Mouse (Mus musculus) testis, adult 2 months (tissue): ENCODE measurements around the gene Habp2. TPM values are rescaled to one million over a fixed set of nuclear protein-coding genes. Genes with fewer than 3 reads are reported as not detected.

Experiments used
- H3K27ac ChIP-seq: fragments of 200-500 bp; 2 replicates; pipeline ENCODE4 v1.5.1; 2012; ENCODE audit warnings: low read depth, low read length; ENCODE audit not compliant: control insufficient read depth, insufficient read depth
- H3K27me3 ChIP-seq: fragments of 200-500 bp; 2 replicates; pipeline ENCODE4 v1.6.1; 2012; ENCODE audit warnings: mild to moderate bottlenecking, low read length, moderate library complexity; ENCODE audit not compliant: control insufficient read depth, insufficient read depth
- H3K36me3 ChIP-seq: fragments of 200-500 bp; 2 replicates; pipeline ENCODE4 v1.6.1; 2012; ENCODE audit warnings: mild to moderate bottlenecking, low read length; ENCODE audit not compliant: control insufficient read depth, insufficient read depth
- H3K4me1 ChIP-seq: fragments of 200-500 bp; 2 replicates; pipeline ENCODE4 v1.6.1; 2012; ENCODE audit warnings: low read length; ENCODE audit not compliant: control insufficient read depth, insufficient read depth
- H3K4me3 ChIP-seq: fragments of 200-500 bp; 2 replicates; pipeline ENCODE4 v1.5.1; 2012; ENCODE audit warnings: low read depth, mild to moderate bottlenecking, low read length, moderate library complexity, mixed read lengths; ENCODE audit not compliant: control insufficient read depth
- CTCF ChIP-seq: fragments of 200-500 bp; IDR thresholded peaks from 2 replicates; pipeline ENCODE4 v1.5.1; 2012; ENCODE audit warnings: low read depth, mild to moderate bottlenecking, inconsistent platforms, low read length, moderate library complexity; ENCODE audit not compliant: control insufficient read depth, insufficient read depth, insufficient replicate concordance
- POLR2A ChIP-seq: fragments of 200-500 bp; IDR thresholded peaks from 2 replicates; pipeline ENCODE4 v1.6.1; 2012; ENCODE audit warnings: low read depth, mild to moderate bottlenecking, inconsistent platforms, low read length, moderate library complexity; ENCODE audit not compliant: control insufficient read depth
- polyA plus RNA-seq: library from polyadenylated mRNA; depleted of rRNA; stranded (reverse); fragments of >200 nt; gene quantifications from 2 replicates; pipeline ENCODE4 v1.2.3, GENCODE M21; 2012

The Habp2 gene
- polyA plus RNA-seq, 1 experiment = not detected

DNA sequence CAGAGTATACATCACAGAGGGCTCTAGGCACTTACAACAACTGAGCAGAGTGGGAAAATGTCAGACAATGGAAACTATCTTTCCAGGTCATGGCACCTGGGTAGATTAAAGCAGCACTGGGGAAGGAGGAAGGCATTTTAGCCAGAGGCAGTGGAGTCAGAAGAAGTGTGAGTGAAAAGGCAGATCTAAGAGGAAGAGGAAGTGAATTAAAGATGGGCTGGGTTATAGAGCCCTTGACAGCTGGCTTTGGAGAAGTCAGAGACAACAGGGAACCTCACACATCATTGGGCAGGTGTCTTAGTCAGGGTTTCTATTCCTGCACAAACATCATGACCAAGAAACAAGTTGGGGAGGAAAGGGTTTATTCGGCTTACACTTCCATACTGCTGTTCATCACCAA lies 30.2 kb upstream of the Habp2 start:
- no peak for TF ChIP-seq CTCF
- TF ChIP-seq POLR2A = no peak
- H3K27me3 ChIP-seq = no peaks in the 10 kb centered on the region
- no peak overlapping the region for H3K27ac ChIP-seq
- H3K4me3 ChIP-seq = no peak overlapping the region
- H3K4me1 ChIP-seq = no peaks in the 10 kb centered on the region
- H3K36me3 ChIP-seq = no peaks in the 10 kb centered on the region

DNA sequence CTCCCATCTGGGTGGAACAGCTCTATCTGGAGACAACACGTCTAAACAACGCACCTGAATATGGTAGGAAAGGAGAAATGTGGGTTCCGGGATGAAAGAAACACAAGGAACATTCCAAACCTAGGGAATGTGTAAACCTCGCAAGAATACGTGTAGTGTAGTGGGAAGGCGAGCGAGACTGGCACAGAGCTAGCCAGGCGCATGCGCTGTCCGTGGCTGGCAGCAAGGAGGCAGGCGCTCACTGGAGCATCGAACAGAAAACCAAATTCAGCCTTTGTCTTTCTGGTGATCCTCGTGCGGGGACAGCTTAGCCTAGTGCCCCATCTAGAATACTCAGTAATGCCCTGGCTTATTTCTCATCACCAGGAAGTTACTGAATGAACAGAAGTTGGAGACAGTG lies 23.2 kb upstream of the Habp2 start:
- H3K36me3 ChIP-seq = no peaks in the 10 kb centered on the region
- no peak for TF ChIP-seq POLR2A
- no peak for TF ChIP-seq CTCF
- H3K4me3 ChIP-seq = peak overlapping the region; percentile 0; the same call in 1 of the 2 replicates
- no peaks in the 10 kb centered on the region for H3K27me3 ChIP-seq
- no peak overlapping the region for H3K27ac ChIP-seq
- peaks cover 9% of the 10 kb centered on the region for H3K4me1 ChIP-seq

DNA sequence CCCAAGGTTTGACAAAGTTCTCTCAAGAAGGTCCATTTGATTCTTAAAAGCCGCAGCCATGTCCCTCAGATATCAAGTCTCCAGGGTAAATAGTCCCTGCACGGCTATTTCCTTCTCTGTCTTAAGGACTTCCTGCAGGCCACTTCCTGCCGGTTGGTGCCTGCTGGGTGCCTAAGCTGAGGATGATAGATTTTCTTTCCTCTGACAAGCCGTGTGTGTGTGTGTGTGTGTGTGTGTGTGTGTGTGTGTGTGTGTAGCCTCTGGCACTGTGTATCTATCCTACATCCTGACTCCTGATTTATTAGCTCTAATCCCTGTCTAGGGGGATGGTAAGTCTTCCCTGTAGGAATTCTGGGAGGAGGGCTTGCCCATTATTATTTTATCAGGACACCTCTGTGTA lies 22.8 kb upstream of the Habp2 start:
- TF ChIP-seq CTCF (no peak), POLR2A (no peak)
- Histone ChIP-seq H3K36me3 (no peaks in the 10 kb centered on the region), H3K4me1 (peaks cover 9% of the 10 kb centered on the region), H3K27me3 (no peaks in the 10 kb centered on the region), H3K4me3 (no peak overlapping the region), H3K27ac (no peak overlapping the region)

DNA sequence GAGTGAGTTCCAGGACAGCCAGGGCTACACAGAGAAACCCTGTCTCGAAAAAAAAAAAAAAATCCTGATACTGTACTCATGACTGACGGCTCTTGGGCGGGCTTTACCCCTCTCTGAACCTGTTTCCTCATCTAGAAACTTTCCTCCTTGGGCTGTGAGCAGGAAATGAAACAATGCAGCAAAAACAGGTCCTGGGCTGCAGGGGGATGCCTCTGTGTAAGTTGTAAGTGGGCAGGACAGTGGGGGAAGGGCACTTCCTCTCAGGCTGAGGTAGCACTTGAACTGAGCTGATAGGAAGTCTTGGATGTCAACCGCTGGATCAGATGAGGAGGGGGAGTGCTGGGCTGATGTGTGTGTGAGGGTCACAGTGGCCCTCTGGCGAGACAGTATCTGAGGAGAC lies 21.8 kb upstream of the Habp2 start:
- peaks cover 9% of the 10 kb centered on the region for H3K4me1 ChIP-seq
- H3K27ac ChIP-seq = no peak overlapping the region
- H3K4me3 ChIP-seq = no peak overlapping the region
- no peaks in the 10 kb centered on the region for H3K36me3 ChIP-seq
- TF ChIP-seq CTCF (no peak), POLR2A (no peak)
- no peaks in the 10 kb centered on the region for H3K27me3 ChIP-seq

DNA sequence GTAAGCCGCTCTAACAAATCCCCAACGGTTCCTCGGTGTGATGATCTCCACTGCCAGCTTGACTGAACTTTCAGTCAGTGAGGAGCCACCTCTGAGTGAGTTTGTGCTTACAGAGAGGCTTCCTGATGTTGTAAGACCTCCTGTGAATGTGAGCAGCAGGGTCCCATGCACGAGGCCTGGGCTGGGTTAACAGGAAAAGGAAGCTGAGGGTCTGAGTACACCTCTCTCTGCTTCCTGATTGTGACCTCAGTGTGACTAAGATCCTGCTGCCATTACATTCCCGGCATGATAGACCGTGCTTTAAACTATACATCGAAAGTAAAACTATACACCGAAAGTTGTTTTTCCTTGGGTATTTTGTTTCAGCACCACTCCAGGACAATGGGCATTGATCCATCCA lies 14.9 kb upstream of the Habp2 start:
- TF ChIP-seq CTCF = no peak
- no peak for TF ChIP-seq POLR2A
- Histone ChIP-seq H3K27ac (no peak overlapping the region), H3K36me3 (no peaks in the 10 kb centered on the region), H3K27me3 (no peaks in the 10 kb centered on the region), H3K4me3 (no peak overlapping the region), H3K4me1 (no peaks in the 10 kb centered on the region)

DNA sequence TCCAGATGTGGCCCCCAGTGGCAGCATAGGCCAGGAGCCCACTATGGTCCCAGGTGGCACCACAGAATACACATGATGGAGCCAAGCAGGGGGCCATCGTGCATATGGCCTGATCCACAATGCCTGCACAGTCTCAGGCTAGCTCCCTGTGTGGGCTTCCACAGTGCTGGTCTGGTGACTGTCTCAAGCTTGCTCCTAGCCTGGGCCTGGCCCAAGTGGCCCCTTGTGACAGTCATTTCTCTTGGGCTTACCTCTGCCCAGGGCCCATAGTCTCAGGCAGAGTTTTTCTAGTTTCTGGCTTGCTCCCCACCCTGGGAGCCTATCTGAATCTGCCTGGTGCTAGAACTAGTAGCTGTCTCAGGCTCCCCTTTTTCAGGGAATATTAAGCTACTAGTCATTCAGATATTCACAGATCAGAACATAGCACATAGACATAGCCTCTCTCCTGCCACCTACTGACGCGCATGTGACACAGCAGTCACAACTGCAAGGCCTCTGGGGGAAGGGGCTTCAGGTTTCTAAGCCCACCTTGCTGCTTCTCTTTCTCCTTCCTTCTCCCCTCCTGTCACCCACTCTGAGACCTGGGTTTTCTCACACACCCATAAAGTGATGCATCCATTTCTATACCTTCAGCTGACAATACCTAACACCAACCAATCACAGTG lies 9.7 kb upstream of the Habp2 start:
- no peak for TF ChIP-seq POLR2A
- peak; percentile 42; the same call in 1 of the 2 replicates for TF ChIP-seq CTCF
- no peaks in the 10 kb centered on the region for H3K27me3 ChIP-seq

DNA sequence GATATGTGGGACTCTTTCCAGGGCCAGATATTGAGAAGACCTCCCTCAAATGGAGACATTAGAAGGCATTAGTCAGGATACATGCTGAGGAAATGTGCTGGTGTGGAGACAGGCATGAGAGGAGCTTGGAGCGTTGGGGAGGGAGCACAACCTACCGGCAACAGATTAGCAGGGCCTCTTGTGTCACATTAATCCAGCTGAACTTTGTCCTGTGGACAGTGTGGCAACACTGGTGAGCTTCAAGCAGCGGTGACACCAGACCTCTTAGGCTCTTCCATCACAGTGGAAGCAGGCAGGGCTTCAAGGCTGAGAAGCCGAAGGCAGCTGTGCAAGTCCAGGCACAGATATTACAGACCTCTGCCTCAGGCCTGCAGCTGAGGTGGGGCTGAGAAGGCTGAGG lies 9.0 kb upstream of the Habp2 start:
- H3K27me3 ChIP-seq = no peaks in the 10 kb centered on the region
- H3K4me1 ChIP-seq = no peaks in the 10 kb centered on the region
- no peaks in the 10 kb centered on the region for H3K36me3 ChIP-seq
- H3K4me3 ChIP-seq = no peak overlapping the region
- TF ChIP-seq CTCF = no peak
- no peak for TF ChIP-seq POLR2A
- no peak overlapping the region for H3K27ac ChIP-seq

More for the DNA sequence above, 9.7 kb upstream of the Habp2 start:
- no peak overlapping the region for H3K4me3 ChIP-seq
- no peaks in the 10 kb centered on the region for H3K36me3 ChIP-seq
- H3K27ac ChIP-seq = no peak overlapping the region
- no peaks in the 10 kb centered on the region for H3K4me1 ChIP-seq

DNA sequence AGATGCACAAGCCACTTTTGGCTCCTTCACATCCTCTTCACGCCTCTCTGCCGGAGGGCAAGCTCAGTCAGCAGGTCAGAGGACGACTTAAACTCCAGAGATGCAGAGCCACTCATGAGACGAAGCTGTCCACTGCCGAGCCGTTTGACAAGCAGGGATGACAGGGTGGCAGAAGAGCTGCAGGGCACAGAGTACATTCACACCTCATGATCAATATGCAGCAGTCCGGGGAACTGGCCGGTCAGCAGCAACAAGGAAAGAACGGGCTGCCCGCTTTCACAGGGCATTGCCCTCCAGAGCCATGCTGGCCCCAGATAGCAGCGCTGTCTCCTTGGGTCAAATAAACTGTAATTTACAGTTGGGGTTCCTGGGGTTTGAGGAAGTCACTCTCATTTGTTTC lies 8.6 kb upstream of the Habp2 start:
- Histone ChIP-seq H3K36me3 (no peaks in the 10 kb centered on the region), H3K27ac (no peak overlapping the region), H3K27me3 (no peaks in the 10 kb centered on the region), H3K4me3 (no peak overlapping the region), H3K4me1 (no peaks in the 10 kb centered on the region)
- no peak for TF ChIP-seq POLR2A
- TF ChIP-seq CTCF = no peak
